Mouse (Mus musculus) embryo, embryonic 11.5 days (tissue): Measurements from ENCODE around the gene Brf1.

Source experiments
- DNase-seq: peaks from one replicate; pipeline ENCODE4 v3.0.0-alpha.2; 2012; ENCODE audit warnings: low read depth, low spot score

Brf1 gene

DNA sequence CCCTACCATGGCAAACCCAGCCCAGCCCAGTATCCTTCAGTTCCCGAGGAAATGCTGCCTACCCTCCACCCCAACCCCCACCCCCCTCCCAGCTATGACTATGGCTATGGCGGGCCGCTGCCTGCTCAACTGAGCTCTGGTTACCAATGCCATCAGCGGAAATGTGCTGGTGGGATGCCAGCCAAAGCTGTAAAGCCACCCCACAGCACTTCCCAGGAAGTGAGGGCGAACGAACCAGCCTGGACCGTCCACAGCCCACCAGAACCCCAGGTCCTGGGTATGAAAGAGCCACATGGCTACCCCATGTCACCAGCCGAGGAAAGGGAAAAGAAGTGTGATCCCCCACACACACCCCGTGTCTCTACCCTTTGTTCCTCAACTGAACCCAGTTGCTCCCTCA lies 59.8 kb downstream of the Brf1 start:
- no peak for DNase-seq

- no peak for DNase-seq
Measured at GRCm38 (mm10) chr12:112940238-112940637, 60.3 kb downstream of the Brf1 start.

GRCm38 (mm10) chr12:112938873-112939565 lies 61.5 kb downstream of the Brf1 start:
- DNase-seq, result no peak

GRCm38 (mm10) chr12:112938366-112938765 lies 62.1 kb downstream of the Brf1 start:
- no peak for DNase-seq

DNA sequence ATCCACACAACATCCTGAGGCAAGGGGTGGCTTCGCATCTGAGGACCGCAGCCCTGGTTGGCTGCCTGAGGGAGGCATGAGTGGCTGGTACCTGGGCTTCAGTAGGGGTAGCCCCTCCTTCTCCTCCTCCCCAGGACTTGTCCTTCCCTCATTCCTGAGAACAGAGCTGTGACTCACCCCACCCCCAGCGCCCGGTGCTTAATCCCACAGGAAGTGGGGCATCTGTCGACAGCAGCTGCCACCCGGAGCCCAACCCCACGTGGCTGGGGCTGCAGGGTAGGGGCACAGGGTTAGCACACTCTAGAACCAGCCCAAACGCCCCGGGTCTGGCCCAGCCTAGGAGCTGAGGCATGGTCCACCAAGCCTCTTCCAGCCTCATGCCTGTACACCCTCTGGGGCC lies 62.6 kb downstream of the Brf1 start:
- DNase-seq, result no peak

DNA sequence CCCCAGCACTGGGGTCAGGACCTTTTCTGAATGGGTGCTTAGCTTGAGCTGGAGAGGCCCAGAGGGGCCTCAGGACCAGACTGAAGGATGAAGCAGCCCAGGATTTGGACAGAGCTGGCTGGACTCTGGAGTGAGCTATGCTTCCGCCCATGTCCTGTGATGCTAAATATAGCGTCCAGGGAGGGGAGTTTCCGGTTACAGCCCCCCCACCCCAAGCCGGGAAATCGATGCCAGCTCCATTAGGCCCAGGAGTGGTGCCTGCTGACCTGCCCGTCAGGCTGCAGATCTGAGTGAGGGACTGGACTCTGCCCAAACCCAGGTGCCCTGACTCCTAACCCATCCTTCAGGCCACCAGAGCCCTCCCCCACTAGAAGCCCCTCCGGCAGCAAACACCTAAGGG lies 67.9 kb downstream of the Brf1 start:
- no peak for DNase-seq

DNA sequence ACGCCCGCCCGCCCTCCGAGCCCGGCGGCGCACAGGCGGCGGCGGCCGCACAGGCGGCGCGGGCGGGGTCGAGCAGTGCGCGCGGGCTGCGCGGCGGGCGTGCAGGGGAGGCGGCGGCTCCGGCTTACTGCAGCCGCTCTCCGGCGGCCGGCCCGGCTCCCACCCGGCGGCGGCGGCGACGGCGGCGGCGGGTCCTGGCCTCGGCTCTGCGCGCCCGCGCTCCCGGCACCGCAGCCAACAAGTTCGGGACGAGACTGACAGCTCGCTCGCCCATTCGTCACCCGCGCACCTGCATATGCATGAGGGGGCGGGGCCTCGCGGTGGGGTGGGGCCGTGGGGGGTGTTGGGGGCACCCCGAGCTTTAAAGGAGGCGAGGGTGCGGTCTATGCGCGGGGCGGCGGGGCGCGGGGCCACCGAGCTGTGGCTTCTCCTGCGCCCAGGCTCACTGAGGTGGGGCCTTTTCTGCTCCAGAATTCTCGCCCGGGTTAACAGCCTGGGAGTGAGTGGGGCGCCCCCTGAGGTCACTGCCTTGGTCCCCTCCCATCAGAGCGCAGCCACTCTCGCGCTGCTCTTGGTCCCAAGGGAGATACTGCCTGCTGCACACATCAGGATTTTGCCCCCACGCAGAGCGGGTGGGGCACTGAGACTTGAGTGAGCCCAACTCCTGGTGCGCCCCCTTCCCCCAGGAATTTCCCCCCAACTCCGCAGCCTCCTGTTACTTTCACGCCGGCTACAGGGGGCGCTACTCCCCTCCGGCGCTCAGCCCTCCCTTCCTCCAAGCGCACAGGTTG lies 70.7 kb downstream of the Brf1 start, which contains the start of gene Jag2:
Gene Jag2, minus strand, starts transcription at position 215 of the 791 bp plus-strand sequence.
- no peak for DNase-seq

DNA sequence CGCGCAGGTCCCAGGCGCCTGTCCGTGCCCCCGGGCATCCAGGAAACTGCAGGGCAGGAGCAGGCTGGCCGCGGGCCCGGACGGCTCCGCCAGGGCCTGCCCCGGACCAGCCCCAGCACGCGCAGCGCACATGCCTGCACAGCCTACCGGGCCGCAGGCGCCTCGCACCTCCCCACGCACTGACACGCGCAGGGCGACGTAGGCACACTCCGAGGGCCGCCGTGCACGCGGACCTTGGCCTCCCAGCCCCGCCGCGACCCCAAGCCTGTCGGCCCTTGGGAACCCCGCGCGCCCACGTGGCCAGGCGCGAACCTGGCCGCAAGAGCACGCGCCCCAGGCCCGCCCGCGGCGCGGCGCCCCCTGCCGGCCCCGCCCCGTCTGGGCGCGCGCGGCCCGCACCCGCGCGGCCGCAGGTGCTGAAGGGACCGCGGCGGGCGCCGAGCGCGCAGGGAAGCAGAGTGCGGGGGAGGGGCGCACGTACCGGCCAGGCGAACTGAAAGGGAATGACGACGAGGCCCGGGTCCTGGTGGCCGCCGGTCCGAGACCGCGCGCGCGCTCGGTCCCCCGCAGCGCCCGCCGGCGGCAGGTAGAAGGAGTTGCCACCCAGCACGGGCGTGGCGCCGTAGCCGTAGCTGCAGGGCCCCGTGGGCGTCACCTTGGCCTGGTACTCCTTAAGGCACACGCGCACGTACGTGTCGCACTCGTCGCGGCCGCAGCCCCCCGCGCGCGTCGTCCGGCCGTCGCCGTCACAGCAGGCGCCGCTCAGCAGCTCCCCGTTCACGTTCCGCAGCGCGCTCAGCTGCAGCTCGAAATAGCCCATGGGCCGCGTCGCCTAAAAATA lies 71.9 kb downstream of the Brf1 start:
- no peak for DNase-seq

- DNase-seq, result no peak
Measured at GRCm38 (mm10) chr12:112927265-112927664, 73.2 kb downstream of the Brf1 start.

DNA sequence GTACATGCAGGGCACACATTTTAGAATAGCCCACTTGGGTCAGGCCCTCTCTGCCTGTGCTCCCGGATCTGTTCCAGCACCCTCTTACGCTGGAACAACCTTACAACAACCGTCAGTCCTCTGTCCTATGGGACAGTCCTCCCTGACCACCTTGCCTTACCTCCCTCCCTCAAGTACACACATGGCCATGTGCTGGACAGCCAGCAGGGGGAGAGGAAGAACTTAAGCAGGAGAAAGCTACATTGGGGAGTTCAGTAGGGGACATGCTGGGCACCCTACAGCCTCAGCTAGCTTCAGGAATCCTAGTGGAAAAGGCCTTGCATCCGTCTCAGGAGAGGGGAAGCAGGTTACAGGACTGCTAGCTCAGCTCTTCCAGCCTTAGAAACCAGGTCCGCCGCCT lies 74.6 kb downstream of the Brf1 start:
- DNase-seq, result no peak

DNA sequence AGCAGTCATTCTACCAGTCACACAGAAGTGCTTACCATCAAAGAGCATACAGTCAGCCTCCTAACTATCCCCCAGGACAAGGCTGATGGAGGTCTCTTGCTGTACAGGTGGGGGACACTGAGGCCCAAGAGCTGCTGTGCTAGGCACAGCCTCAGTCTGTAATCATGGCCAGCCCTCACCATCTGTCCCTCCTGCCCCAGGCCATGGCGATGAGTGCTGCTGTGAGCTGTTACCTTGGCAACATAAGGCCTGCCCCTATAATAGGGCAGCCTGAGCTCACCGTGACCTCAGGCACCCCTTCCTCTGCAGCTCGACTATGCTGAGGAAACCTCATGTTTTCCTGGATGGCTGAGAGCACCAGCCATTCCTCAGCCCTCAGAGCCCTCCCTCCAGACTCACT lies 78.0 kb downstream of the Brf1 start:
- no peak for DNase-seq

- no peak for DNase-seq
Measured at GRCm38 (mm10) chr12:112921518-112921917, 79.0 kb downstream of the Brf1 start.

- DNase-seq, result no peak
Measured at GRCm38 (mm10) chr12:112917906-112918305, 82.6 kb downstream of the Brf1 start.

- DNase-seq, result no peak
Measured at GRCm38 (mm10) chr12:112917486-112917885, 83.0 kb downstream of the Brf1 start.

DNA sequence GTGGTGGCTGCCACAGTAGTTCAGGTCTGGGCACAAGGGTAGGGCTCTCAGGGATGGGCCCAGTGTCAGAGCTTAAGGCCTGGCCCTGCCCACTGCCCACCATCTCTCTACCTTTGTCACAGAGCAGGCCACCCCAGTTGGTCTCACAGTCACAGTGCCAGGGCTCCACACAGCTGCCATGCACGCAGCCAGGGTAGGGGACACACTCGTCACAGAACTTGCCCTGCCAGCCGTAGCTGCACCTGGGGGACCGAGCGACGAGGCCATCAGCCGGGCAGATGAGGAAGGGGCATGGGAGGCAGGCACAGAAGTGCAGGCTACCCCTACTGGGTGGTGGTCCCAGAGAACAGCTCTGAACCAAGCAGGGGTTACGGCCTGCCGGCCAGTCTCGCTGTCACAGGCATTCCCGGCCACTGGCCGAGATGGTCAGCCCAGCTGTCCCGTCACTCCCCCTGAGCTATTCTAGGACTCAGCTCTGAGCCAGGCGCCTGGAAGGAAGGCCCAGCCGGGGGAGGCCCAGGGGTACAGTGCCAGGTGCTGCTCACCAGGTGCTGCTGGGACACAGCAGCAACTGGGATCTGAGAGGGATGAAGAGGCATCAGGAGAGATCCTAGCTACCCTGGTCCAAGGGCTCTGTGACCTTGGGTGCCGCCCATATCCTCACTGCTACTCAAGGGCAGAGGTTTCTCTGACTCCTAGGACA lies 83.7 kb downstream of the Brf1 start:
- no peak for DNase-seq

GRCm38 (mm10) chr12:112915587-112915986 lies 84.9 kb downstream of the Brf1 start:
- DNase-seq, result no peak

GRCm38 (mm10) chr12:112914527-112914926 lies 86.0 kb downstream of the Brf1 start:
- no peak for DNase-seq

GRCm38 (mm10) chr12:112912951-112913745 lies 87.4 kb downstream of the Brf1 start:
- DNase-seq, result no peak

DNA sequence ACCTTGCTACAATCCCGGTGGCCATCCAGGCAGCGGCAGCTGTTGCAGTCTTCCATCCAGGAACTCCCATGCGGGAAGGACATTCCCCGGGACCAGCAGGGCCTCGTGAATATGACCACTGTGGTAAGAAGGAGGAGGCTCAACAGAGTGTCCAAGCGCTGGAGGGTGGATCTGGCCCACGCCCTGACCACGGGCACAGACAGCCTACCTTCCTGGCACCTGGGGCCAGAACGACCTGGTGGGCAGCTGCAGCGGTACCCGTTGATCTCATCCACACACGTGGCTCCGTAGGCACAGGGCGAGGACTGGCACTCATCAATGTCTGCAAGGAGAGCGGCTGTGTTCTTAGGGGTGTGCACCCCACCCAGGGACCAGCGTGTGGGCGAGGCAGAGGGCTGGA lies 88.8 kb downstream of the Brf1 start:
- DNase-seq, result no peak
